Mouse (Mus musculus) MEL (cell line): ENCODE measurements around the gene Wnk3. TPM values are rescaled to one million over a fixed set of nuclear protein-coding genes. Genes with fewer than 3 reads are reported as not detected.

Experiments used
- DNase-seq: peaks from one replicate; pipeline ENCODE4 v3.0.0; 2011; ENCODE audit warnings: low read depth, low spot score
- H3K27ac ChIP-seq: 2 replicates; pipeline ENCODE4 v1.5.1; 2012; ENCODE audit warnings: low read depth, mild to moderate bottlenecking, control low read depth, low read length, moderate library complexity; ENCODE audit not compliant: control insufficient read depth
- H3K27me3 ChIP-seq, 2 experiments: fragments of 150-350 bp in 1 of 2; sonication (generic) in 1 of 2; 2 replicates each; pipeline ENCODE4 v1.6.1; 2012; ENCODE audit warnings: low read length in 2 of 2, mild to moderate bottlenecking in 2 of 2, improper control_type of control experiment in 1 of 2, moderate library complexity in 1 of 2; ENCODE audit not compliant: insufficient read depth in 2 of 2, control insufficient read depth in 1 of 2
- H3K36me3 ChIP-seq, 2 experiments: 2 replicates each; pipeline ENCODE4 v1.6.1; 2012 to 2014; ENCODE audit warnings: low read length in 2 of 2, improper control_type of control experiment in 1 of 2, inconsistent platforms in 1 of 2, mild to moderate bottlenecking in 1 of 2; ENCODE audit not compliant: insufficient read depth in 2 of 2, control insufficient read depth in 1 of 2
- H3K4me1 ChIP-seq, 2 experiments: fragments of 150-350 bp in 1 of 2; sonication (generic) in 1 of 2; 2 replicates each; pipeline ENCODE4 v1.6.1; 2012; ENCODE audit warnings: low read length in 2 of 2, improper control_type of control experiment in 1 of 2, mild to moderate bottlenecking in 1 of 2; ENCODE audit not compliant: insufficient read depth in 2 of 2, control insufficient read depth in 1 of 2
- H3K4me3 ChIP-seq, 2 experiments: fragments of 150-350 bp in 1 of 2; sonication (generic) in 1 of 2; 2 replicates each; pipeline ENCODE4 v1.5.1; 2012; ENCODE audit warnings: low read depth in 2 of 2, low read length in 2 of 2, mild to moderate bottlenecking in 2 of 2, moderate library complexity in 2 of 2, control low read depth in 1 of 2, improper control_type of control experiment in 1 of 2; ENCODE audit not compliant: control insufficient read depth in 1 of 2, insufficient read depth in 1 of 2
- H3K79me2 ChIP-seq: 2 replicates; pipeline ENCODE4 v1.6.1; 2012; ENCODE audit warnings: mild to moderate bottlenecking, low read length, moderate library complexity; ENCODE audit not compliant: control insufficient read depth, poor library complexity, insufficient read depth
- H3K9ac ChIP-seq: 2 replicates; pipeline ENCODE4 v1.6.1; 2012; ENCODE audit warnings: low read depth, mild to moderate bottlenecking, control low read depth, low read length, moderate library complexity; ENCODE audit not compliant: control insufficient read depth, poor library complexity, severe bottlenecking
- H3K9me3 ChIP-seq: fragments of 150-350 bp; sonication (generic); replicated peaks from 2 replicates; pipeline ENCODE4 v1.6.1; 2012; ENCODE audit warnings: mild to moderate bottlenecking, low read length, improper control_type of control experiment, moderate library complexity; ENCODE audit not compliant: insufficient read depth
- CHD1 ChIP-seq: IDR thresholded peaks from 2 replicates; pipeline ENCODE4 v1.6.1; 2012; ENCODE audit warnings: low read depth, mild to moderate bottlenecking, inconsistent platforms, low read length, improper control_type of control experiment
- CTCF ChIP-seq, 3 experiments: IDR thresholded peaks in 2 of 3; conservative IDR thresholded peaks in 1 of 3; 2 replicates each; pipeline ENCODE4 v1.5.1; 2011 to 2012; ENCODE audit warnings: low read length in 3 of 3, low read depth in 2 of 3, mild to moderate bottlenecking in 2 of 3, improper control_type of control experiment in 1 of 3, inconsistent platforms in 1 of 3, mixed read lengths in 1 of 3, moderate library complexity in 1 of 3; ENCODE audit not compliant: control insufficient read depth in 1 of 3, insufficient read depth in 1 of 3, poor library complexity in 1 of 3, severe bottlenecking in 1 of 3
- E2F4 ChIP-seq: IDR thresholded peaks from 2 replicates; pipeline ENCODE4 v1.6.1; 2011; ENCODE audit warnings: low read depth, low read length, improper control_type of control experiment, borderline replicate concordance
- EP300 ChIP-seq, 2 experiments: IDR thresholded peaks; 2 replicates each; pipeline ENCODE4 v1.6.1; 2011; ENCODE audit warnings: improper control_type of control experiment in 2 of 2, low read length in 2 of 2, low read depth in 1 of 2, mild to moderate bottlenecking in 1 of 2
- ETS1 ChIP-seq: IDR thresholded peaks from 2 replicates; pipeline ENCODE4 v1.6.1; 2012; ENCODE audit warnings: low read depth, mild to moderate bottlenecking, inconsistent platforms, low read length, improper control_type of control experiment, moderate library complexity
- GATA1 ChIP-seq: IDR thresholded peaks from 2 replicates; pipeline ENCODE4 v1.6.1; 2011; ENCODE audit warnings: low read depth, low read length, improper control_type of control experiment
- MAFK ChIP-seq: IDR thresholded peaks from 2 replicates; pipeline ENCODE4 v1.6.1; 2011; ENCODE audit warnings: low read depth, mild to moderate bottlenecking, low read length, improper control_type of control experiment, borderline replicate concordance
- MAZ ChIP-seq: IDR thresholded peaks from 2 replicates; pipeline ENCODE4 v1.6.1; 2012; ENCODE audit warnings: low read depth, mild to moderate bottlenecking, inconsistent platforms, low read length, improper control_type of control experiment
- MEF2A ChIP-seq: IDR thresholded peaks from 2 replicates; pipeline ENCODE4 v1.6.1; 2014; ENCODE audit warnings: low read depth, mild to moderate bottlenecking, inconsistent platforms, low read length, improper control_type of control experiment; ENCODE audit not compliant: poor library complexity, insufficient replicate concordance, severe bottlenecking; ENCODE audit errors: extremely low read depth
- MXI1 ChIP-seq: IDR thresholded peaks from 2 replicates; pipeline ENCODE4 v1.6.1; 2011; ENCODE audit warnings: mild to moderate bottlenecking, low read depth, low read length, improper control_type of control experiment
- MYB ChIP-seq: IDR thresholded peaks from 2 replicates; pipeline ENCODE4 v1.6.1; 2011; ENCODE audit warnings: mild to moderate bottlenecking, low read depth, low read length, improper control_type of control experiment
- MYC ChIP-seq: IDR thresholded peaks from 2 replicates; pipeline ENCODE4 v1.6.1; 2011; ENCODE audit warnings: low read depth, mild to moderate bottlenecking, low read length, improper control_type of control experiment, moderate library complexity
- POLR2A ChIP-seq, 2 experiments: IDR thresholded peaks; 2 replicates each; pipeline ENCODE4 v1.6.1; 2011 to 2012; ENCODE audit warnings: low read length in 2 of 2, mild to moderate bottlenecking in 2 of 2, control low read depth in 1 of 2, improper control_type of control experiment in 1 of 2, low read depth in 1 of 2, moderate library complexity in 1 of 2; ENCODE audit not compliant: control insufficient read depth in 1 of 2, insufficient read depth in 1 of 2, poor library complexity in 1 of 2
- RAD21 ChIP-seq: IDR thresholded peaks from 2 replicates; pipeline ENCODE4 v1.6.1; 2011; ENCODE audit warnings: mild to moderate bottlenecking, low read depth, low read length, improper control_type of control experiment
- SMC3 ChIP-seq: IDR thresholded peaks from 2 replicates; pipeline ENCODE4 v1.6.1; 2011; ENCODE audit warnings: low read depth, low read length, improper control_type of control experiment
- TAL1 ChIP-seq: IDR thresholded peaks from 2 replicates; pipeline ENCODE4 v1.6.1; 2012; ENCODE audit warnings: mild to moderate bottlenecking, inconsistent platforms, low read length, moderate library complexity, mixed read lengths
- TCF12 ChIP-seq: IDR thresholded peaks from 2 replicates; pipeline ENCODE4 v1.6.1; 2014; ENCODE audit warnings: low read depth, mild to moderate bottlenecking, inconsistent platforms, low read length, improper control_type of control experiment, moderate library complexity
- UBTF ChIP-seq: IDR thresholded peaks from 2 replicates; pipeline ENCODE4 v1.6.1; 2012; ENCODE audit warnings: low read depth, mild to moderate bottlenecking, inconsistent platforms, low read length, improper control_type of control experiment, moderate library complexity, borderline replicate concordance; ENCODE audit not compliant: insufficient read depth
- USF2 ChIP-seq, 2 experiments: IDR thresholded peaks; 2 replicates each; pipeline ENCODE4 v1.6.1; 2011 to 2012; ENCODE audit warnings: improper control_type of control experiment in 2 of 2, low read length in 2 of 2, borderline replicate concordance in 1 of 2, inconsistent platforms in 1 of 2, low read depth in 1 of 2, mild to moderate bottlenecking in 1 of 2; ENCODE audit not compliant: insufficient read depth in 1 of 2
- ZMIZ1 ChIP-seq: IDR thresholded peaks from 2 replicates; pipeline ENCODE4 v1.6.1; 2012; ENCODE audit warnings: low read depth, mild to moderate bottlenecking, inconsistent platforms, low read length, improper control_type of control experiment, moderate library complexity
- polyA plus RNA-seq, 2 experiments: library from polyadenylated mRNA; stranded (reverse) in 1 of 2; unstranded in 1 of 2; fragments of >175 nt in 1 of 2; fragments of >200 nt in 1 of 2; gene quantifications; 2 replicates each; pipeline versions ENCODE4 v1.2.1 to v1.2.4; 2012; ENCODE audit warnings: low replicate concordance in 2 of 2, low read depth in 1 of 2; ENCODE audit not compliant: insufficient read length in 2 of 2, insufficient read depth in 1 of 2, missing spikeins in 1 of 2
- total RNA-seq: library from RNA; depleted of rRNA; stranded (reverse); fragments of 300-350 nt; gene quantifications from 2 replicates; pipeline ENCODE4 v1.2.3, GENCODE M21; 2012

Wnk3 gene
- total and polyA plus RNA-seq, 3 experiments: 0.01 TPM; not detected in 2

DNA sequence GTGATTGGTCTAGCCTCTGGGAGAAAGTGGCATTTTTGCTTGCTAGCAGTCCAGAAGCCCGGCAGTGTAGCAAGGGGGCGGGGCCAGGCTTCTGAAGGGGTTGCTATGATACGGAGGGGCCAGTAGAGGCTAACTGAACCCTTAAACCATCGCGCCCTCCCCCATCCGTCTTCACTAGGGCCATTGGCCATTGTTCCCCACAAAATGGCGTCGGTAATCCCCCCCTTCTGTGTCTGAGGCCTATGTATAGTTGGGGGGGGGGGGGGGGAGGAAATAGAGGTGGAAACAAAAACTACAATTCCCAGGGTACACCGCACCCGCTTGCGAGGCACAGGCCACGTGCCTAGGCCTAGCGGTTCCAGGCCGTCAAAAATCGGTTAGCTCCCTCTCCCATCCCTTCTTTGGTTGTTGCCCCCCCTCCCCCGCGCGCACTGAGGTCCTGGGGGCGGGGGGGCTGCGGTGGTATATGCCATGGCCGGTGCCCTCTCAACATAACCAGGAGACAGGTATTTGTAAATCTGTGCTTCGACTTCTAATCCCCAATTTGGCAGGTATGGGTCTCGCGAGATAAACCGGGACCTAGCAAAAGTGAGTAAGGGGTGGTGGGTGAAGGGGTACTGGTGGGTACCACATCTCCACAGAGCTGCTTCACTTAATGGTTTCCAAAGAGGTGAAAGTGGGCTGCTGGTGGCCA is 29.3 kb upstream of the Wnk3 start:
- no peak for DNase-seq
- no peak overlapping the region for H3K4me3 ChIP-seq
- no peak overlapping the region for H3K27ac ChIP-seq
- H3K9me3 ChIP-seq: no peaks in the 10 kb centered on the region
- H3K27me3 ChIP-seq: peaks cover 0 to 2% of the 10 kb centered on the region in 2 experiments; a peak in 2 of 4 replicates
- no peak overlapping the region for H3K9ac ChIP-seq
- no peaks in the 10 kb centered on the region for H3K79me2 ChIP-seq
- H3K4me1 ChIP-seq: no peaks in the 10 kb centered on the region
- H3K36me3 ChIP-seq: no peaks in the 10 kb centered on the region
- TF ChIP-seq RAD21 (no peak), MXI1 (no peak), MYB (no peak), E2F4 (no peak), TAL1 (no peak), UBTF (no peak), TCF12 (no peak), GATA1 (no peak), MAZ (no peak), MAFK (no peak)

DNA sequence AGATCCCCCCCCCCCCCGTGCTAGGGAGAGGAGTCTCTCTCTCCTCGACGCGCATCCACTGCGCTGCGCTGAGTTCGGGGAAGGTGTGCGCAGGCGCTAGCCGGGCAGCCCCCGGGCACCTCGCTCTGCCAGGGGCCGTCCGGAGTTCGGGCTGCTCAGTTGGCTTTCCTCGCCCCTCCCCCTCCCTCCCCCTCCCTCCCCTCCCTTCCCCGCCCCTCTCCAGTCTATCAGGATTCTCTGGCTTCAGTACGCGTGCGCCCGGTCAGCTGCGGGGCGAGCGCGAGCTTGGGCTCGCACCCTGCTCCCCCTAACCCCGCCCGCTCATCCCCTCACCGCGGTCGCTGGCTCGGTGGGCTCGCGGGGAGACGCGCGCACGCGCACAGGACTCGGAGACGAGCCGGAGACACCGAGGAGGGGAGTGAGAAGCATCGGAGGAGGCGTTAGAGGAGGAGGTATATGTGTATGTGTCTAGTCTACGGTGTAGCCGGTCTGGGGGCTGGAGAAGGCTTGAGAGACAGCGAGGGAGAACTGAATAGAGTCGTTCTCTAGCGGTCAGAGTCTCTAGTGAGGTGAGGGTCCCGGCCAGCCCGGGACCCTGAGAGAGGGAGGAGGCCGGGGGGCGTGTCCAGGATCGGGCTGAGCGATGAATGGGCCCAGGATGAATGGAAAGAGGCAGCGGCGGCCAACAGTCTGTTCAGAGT is 28.5 kb upstream of the Wnk3 start:
- TF ChIP-seq SMC3 (no peak), MEF2A (no peak), POLR2A (IDR thresholded peaks at IDR 0.05; ENCODE audit: control insufficient read depth in 1 of 2, insufficient read depth in 1 of 2, low read depth in 1 of 2, low read length in 2 of 2, poor library complexity in 1 of 2) (no peak), ETS1 (no peak), E2F4 (no peak), MYC (no peak), CHD1 (no peak), ZMIZ1 (no peak), CTCF (IDR thresholded peaks at IDR 0.05 in 2 of 3, conservative IDR thresholded peaks at IDR 0.05 in 1 of 3; ENCODE audit: control insufficient read depth in 1 of 3, insufficient read depth in 1 of 3, low read depth in 2 of 3, low read length in 3 of 3, poor library complexity in 1 of 3, severe bottlenecking in 1 of 3) (no peak), USF2 (IDR thresholded peaks at IDR 0.05; ENCODE audit: borderline replicate concordance in 1 of 2, insufficient read depth in 1 of 2, low read depth in 1 of 2, low read length in 2 of 2) (no peak), MAZ (no peak), EP300 (IDR thresholded peaks at IDR 0.05; ENCODE audit: low read depth in 1 of 2, low read length in 2 of 2) (no peak)
- no peak overlapping the region for H3K27ac ChIP-seq
- H3K4me3 ChIP-seq: no peak overlapping the region
- no peaks in the 10 kb centered on the region for H3K79me2 ChIP-seq
- H3K36me3 ChIP-seq: no peaks in the 10 kb centered on the region
- H3K27me3 ChIP-seq: peaks cover 0 to 2% of the 10 kb centered on the region in 2 experiments; a peak in 1 of 4 replicates
- no peak overlapping the region for H3K9ac ChIP-seq
- H3K4me1 ChIP-seq: no peaks in the 10 kb centered on the region
- no peak for DNase-seq
- H3K9me3 ChIP-seq: no peaks in the 10 kb centered on the region
